Mouse (Mus musculus) T-cell, adult 2 months (primary cell): ENCODE measurements around the gene Sh3d21.
"Not testable (repeated sequence)": the region's sequence is repeated elsewhere in the genome, so short reads cannot be mapped to it uniquely, and the experiment has no call there.

Source experiments
- DNase-seq: peaks from one replicate; pipeline ENCODE4 v3.0.0; 2022; ENCODE audit warnings: low spot score

The Sh3d21 gene

DNA sequence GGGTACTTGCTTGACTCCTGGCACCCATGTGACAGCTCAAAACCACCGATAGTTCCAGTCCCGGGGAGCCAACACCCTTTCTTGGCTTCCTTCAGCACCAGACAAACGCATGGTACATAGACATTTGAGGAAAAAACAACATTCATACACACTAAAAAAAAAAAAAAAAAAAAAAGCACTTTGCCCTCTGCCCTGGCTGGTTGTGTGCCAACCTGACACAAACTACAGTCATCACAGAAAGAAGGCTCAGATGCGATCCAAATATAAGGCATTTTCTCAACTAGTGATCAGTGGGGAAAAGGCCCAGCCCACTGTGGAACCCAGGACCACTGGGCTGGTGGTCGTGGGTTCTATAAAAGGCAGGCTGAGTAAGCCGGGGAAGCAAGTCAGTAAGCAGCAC, 5.6 kb upstream of the Sh3d21 start:
- DNase-seq = no peak

DNA sequence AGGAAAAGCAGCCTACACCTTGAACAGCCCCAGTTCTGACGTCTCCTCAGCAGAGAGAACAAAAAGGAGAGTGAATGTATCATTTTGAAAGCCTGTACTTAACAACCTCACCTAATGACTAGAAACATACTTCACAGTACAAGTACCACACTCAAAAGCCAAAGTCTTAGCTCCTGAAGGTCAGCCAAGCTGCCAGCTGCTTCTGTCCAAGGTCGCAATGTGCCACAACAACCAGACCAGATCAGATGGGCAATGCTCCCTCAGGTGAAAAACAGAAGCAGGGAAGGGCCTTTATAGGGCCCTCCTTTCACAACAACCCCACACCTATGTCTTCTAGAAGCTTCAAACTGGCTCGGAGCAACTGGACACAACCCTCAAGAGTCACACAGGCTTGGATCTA, 2.8 kb upstream of the Sh3d21 start:
- no peak for DNase-seq

DNA sequence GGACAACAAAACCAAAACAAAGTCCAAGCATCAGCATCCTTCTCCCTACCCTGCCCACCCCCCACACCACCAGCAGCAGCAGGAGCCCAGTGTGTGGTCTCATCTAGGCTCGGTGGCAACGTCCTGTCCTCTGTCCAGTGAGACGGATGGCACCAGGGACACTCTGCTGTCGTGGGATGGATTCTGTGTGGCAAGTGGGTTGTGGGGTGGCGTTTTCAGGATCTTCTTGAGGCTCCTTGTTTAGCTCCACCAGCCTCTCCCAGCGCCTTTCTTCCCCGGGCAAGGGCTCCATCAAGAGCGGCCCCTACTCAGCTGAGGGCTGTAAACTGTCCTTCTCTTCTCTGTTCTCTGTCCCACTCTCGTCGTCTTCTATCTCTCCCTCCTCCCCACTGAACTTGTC, 1.8 kb upstream of the Sh3d21 start:
- DNase-seq = not testable (repeated sequence)

DNA sequence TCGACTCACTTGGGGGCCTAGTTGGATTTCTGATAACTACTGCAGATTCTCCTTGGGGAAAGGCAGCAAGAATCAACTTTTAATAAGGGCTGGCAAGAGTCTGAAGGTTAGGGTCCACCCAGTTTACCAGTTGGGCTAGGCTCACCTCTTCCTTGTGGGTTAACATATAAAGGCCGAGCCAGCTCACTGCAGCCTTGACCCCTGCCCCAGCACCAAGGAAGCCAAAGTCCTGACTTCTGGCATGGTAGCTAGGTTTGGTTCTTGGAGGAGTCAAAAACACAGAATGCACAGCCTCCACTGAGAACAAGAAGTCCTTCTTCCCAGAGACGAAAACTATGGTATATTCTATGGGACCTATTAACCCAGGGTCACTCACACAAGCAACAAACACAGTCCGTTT, 394 bp upstream of the Sh3d21 start:
- no peak for DNase-seq

DNA sequence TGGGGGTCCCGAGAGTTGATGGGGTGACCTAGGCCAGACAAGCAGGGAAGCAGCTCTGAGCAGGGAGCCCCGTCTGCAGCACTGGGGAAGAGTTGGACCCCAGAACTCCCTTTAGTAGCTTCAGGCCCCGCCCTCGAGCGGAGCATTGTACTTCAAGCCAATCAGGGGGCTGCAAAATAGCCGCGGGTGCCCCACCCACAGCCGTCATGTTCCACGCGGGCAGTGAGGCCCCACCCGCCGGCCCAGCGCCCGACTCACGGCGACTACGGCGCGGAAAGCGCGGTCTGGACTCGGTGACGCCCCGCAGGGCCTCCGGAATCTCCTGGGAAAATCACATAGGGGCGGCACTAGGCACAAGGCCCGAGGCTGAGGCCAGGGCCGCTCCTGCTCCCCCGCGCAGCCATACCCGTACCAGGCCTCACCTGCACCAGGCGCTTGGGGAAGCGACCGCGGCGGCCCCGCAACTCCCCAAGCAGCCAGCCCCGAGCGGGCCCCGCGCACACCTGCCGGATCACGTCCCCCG, 686 bp downstream of the Sh3d21 start:
- DNase-seq = peak; percentile 84

DNA sequence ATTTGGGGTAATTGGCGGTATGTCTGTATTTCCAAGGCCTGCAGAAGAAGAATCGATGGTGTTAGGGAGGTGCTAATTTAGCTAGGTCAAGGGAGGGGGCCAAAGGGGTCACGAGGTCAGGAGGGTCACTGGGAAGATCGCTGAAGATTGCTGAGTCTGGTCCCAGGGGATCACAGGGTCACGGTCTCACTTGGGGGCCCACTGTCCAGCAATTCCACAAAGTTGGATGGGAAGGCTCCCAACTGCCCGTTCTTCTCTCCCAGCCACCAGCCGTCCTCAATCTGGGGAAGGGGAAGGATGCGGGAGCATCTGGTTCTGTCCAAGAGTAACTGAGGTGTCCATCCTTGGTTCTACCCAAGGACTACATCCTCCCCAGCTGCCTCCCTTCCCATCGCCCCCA, 1.3 kb downstream of the Sh3d21 start:
- no peak for DNase-seq

DNA sequence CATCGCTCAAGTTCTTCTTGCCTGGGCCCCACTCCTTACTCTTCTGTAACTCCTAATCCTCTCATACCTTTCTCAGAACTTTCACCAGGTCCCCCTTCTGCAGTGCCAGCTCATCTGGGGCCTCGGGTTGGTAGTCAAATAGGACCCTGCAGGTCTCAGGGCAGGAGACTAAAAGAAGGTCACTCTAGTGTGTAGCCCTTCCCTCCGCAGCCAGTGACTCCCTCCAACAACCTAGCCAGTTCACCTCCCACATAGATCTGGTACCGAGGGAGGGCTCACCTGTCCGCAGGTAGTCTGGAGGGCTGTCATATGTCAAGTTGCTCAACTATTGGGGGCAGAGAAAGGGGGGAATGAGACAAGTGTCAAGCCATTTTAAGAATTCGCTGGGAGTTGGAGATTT, 1.8 kb downstream of the Sh3d21 start:
- DNase-seq = no peak

DNA sequence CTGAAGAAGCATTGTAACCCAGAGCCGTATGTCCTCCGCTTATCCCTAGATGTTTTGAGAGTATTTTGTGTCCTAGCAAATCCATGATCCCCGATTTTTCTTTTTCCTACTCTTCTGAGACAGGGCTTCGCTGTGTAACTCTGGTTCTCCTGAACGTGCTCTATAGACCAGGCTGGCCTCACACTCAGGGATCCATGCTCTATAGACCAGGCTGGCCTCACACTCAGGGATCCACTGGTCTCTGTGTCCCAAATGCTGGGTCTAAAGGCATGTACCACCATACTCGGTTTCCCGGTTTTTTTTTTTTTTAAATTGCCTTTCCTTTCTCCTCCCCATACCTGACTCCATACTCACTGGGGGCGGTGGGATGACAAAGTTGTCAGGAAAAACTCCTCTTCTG, 2.3 kb downstream of the Sh3d21 start:
- DNase-seq = no peak

DNA sequence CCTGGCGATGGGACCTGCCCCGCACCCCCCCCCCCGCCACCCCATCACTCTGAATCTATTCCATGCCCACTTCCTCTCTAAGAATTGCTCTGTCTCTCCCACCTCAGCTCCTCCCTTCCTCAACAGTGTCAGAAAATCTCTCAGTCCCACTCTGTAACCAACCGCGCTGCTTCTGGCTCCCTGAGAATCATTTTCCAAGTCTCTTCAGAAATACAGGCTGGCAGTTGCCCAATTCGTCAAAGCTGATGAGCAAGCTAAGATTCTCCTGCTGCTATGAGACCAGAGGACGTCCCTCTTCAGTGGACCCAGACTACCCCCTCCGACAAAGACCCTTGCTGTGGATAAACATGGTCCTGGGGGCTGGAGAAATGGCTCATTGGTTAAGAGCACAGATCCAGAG, 3.8 kb downstream of the Sh3d21 start:
- DNase-seq = no peak

DNA sequence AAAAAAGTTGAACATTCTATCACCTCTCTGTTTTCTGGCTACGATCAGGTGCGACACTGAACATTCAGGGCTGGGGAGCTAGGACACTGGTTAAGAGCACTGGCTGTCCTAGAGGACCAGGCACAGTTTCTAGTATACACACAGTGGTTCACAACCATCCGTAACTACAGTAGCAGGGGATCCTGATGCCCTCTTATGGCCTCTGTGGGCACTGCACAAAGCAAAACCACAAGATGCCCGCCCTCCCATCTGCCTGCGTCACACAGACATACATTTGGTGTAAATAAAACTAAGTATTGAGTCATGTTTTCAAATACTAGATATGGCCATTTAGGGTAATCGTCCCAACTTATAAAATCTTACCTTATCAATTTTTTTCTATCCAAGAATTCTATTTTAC, 5.7 kb downstream of the Sh3d21 start:
- DNase-seq = peak; percentile 57

DNA sequence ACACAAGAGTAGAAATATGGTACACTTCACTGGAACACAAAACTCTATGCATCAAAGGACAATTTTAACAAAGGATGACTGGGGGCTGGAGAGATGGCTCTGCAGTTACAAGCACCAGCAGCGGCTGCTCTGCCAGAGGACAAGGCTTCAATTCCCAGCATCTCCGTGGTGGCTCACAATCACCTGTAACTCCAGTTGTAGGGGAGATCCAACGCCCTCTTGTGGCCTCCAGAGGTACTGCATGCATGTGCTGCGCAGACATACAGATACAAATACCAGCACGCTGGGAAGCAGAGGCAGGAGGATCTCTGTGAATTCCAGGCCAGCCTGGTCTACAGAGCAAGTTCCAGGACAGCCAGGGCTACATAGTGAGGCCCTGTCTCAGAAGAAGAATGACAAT, 6.7 kb downstream of the Sh3d21 start:
- DNase-seq = peak; percentile 49

DNA sequence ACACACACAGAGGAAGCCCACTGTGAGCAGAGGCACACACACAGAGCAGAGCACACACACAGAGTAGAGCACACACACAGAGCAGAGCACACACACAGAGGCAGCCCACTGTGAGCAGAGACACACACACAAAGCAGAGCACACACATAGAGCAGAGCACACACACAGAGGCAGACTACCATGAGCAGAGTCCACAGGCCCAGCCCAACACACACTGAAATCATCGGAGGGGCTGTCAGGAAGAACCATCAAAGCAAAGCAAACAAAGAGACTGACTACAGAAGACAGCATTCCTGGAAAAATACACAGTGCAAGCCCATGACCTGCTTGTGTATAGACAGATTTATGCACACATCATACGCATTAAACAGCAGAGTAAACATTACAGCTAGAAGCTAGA, 7.4 kb downstream of the Sh3d21 start:
- no peak for DNase-seq

DNA sequence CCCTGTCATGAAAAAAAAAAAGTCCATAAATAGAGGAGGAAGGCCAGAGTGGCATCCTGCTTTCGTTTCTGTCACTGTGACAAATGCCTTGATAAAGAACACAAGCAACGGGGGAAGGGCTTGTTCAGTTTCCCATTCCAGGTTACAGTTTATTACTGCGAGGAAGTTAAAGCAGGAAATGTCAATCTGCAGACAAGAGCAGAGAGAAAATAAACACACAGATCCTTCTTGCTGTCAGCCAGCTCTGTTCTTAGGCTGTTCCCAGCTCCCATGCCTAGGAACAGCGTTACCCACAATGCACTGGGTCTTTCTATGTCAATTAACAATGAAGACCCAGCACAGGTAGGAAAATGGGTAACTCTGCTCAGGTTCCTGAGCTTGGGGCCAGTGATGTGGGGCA, 8.1 kb downstream of the Sh3d21 start:
- DNase-seq = no peak

DNA sequence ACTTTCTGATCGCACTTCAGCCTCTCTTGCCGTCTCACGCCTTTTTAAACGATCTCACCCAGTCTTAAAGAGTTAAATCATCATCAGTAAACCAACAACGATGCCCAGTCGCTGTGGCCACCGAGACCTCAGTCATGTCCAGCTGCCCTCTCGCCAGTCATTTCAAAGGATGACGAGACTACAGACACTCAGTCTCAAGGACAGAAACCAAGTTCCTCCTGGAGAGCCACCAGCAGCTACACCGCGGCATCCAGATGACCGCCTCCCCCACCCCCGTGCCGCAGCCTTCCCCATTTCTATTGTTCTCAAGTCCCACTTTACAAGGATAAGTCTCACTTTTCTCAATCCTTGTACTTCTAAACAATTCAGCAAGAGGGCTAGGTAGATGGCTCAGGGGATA, 10.4 kb downstream of the Sh3d21 start:
- DNase-seq = no peak

DNA sequence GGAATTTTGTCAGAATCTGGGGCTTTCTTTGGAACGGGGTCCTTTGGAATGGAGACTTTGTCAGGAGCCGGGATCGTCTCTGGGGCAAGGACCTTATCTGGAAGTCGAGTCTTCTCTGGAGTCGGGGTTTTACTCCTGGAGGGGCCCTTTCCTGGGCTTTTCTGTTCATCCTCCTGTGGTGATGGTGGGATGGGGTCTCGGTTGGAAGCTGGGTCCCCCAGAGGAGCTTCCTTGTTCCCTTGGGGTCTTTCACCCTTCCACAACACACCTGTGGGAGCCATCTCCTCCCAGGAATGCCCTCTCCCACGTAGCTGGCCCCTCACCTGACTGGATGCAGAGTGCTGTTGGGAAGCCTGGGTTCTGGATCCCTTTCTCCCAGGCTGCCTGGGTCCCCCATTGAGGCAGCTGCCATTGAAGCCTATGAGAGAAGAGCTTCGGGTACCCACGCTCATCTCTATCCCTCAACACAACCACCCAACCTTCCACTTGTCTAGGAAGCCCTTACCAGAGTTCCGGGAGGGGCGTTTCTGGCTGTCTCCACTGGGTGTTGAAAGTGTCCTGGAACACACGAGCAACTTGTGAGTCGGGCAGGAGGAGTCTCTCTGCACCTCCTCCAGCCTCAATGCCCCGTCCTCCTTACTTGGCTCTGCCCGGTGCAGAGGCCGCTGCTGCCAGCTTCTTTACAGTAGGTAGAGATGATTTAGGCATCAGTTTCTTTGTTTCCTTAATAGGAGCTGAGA, 11.4 kb downstream of the Sh3d21 start:
- DNase-seq = no peak

DNA sequence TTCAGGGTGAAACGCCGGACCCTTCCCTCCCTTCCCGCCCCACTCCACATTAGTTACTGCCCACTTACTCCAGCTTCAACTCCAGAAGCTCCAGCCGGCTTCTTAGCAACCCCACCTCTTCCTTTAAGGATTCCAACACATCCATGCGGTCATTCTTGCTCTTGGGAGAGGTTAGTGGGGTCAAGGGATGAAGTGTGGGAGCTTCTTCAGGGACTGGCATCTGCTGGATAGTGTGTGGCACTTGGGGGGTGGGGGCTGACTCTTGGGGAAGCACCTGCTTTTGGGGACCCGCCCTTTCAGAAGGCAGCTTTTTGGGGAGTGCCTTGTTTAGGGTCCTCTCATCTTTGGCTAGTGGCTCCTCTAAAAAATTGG, 12.4 kb downstream of the Sh3d21 start:
- no peak for DNase-seq

DNA sequence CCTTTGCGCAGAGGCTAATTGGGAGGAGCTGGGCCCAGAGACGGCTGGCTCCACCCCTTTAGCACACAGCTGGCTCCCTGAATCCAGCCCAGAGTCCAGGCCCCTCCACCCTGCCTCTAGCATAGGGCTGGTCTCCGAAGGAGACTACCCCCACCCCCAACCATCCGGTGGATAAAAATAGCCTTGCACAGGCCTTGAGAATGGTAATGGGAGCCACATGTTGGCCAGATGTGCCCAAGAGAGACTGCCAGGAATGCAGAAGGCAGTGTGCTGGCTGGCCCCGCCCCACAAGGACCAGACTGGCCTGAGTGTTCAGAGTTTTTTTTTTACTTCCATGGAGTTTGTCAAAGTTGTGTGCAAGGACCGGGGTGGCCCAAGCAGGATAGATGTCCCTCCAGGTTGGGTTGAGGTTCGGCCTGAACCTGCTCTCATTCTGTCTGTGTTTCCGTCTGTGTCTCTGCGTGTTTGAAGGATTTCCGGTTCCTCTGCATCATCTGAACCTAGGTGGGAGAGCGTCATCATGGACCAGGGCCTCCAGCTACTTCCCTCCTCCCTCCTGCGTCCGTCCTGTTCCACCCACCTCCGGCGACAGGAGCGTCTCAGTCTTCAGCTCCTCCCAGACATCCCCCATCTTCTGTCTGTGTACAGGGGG, 12.9 kb downstream of the Sh3d21 start:
- DNase-seq = peak; percentile 20

DNA sequence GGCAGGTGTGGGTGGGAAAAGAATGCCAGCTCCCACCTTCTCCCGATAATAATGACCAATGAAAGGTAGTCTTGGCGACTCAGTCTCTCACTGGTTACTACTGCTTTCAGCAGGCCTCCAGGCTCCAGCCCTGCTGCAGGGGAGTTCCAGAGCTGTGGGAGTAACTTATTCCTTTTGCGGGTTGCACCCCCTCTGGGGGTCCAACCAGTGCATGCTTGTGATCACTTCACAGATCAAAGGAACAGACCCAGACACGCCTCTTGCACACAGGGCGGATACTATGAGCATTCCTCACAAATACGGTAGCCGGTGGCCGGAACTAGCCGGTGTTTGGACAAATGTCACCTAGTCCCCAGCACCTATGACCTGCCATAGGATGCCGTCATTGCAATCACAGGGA, 13.5 kb downstream of the Sh3d21 start:
- DNase-seq = no peak

DNA sequence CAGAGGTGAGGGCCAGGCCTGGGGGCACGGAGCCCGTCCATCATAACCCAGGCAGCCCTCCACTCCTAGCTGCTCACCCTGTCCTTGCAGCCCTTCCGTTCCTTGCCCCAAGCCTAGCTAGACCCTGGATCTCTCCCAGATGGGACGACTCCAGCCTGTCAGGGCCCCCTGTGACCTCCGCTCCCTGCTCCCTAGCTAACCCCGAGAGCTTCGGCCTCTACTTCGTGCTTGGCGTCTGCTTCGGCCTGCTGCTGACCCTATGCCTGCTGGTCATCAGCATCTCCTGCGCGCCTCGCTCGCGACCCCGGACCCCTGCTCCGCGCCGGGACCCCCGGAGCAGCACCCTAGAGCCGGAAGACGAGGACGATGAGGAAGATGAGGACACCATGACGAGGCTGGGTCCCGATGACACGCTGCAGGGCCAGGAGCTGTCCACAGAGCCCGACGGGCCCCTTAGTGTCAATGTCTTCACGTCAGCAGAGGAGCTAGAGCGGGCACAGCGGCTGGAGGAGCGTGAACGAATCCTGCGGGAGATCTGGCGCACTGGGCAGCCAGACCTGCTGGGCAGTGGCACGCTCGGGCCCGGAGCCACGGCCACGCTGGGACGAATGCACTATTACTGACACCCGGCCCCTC, 14.1 kb downstream of the Sh3d21 start:
- no peak for DNase-seq

DNA sequence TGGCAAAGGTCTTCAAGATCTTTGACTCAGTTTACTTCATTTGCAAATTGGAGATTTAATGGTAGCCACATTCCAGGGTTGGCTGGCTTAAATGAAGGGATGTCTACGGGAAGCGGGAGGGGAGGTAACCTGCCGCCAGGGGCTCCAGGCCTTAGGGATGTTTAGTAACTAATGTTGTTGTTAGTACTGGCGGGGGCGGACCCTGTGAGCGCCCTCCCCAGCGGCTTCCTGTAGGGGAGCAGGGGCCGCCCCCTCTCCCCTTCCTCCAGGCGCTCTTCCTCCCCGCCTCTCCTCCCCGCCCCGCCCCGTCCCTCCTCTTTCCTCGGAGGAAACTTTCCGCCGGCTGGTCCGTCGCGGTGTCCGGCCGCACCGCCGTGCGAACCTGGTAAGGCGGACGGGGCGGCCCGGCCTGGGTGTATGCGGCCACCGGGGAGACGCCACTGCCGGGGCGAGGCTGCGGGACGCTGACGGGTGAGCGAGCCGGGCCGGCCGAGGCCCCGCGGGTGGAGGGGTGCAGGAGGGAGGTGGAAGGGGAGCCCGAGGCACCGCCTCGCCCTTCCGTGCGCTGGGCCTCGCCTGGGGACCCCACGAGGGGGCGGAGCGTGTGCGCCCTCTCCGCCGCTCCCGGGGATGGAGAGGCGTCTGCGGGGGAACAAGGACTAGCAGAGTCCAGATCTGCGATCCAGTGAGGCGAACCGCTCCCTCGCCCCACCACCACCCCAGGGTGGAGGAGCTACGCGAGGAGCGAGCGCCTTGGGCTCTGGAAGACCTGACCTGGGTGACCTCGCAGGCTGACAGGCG, 14.9 kb downstream of the Sh3d21 start:
- peak; percentile 69 for DNase-seq

DNA sequence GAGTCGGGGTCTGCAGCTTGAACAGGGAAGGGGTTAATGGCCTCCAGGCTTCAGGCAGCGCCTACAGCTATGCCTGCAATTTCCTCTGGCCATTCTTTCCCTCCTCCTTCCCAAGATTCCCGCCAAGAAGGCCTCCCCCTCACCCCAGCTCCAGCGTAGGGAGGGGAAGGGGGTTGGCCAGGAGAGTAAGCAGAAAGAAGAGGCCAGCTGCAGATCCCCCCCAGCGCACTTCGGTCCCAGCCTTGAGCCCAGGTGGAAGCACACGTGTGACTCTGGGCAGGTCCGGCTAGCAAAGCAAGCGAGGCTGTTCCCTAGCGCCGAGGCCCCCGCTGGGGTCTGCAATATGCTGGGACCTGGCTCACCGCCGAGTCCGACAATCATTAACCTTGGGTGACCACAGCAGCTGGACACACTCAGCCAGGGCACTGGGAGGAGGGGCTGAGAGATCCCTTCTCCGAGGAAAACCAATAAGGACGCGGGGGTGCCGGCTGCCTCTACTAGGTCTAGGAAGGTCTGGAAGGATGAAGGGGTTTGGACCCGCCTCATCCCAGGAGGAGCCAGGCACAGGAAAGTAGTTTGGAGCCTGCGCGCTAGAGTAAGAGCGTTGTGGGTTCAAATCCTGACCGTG, 15.6 kb downstream of the Sh3d21 start, which contains the start of gene Eva1b:
TSS of gene Eva1b (plus strand) at position 212 of the 628 bp plus-strand sequence.
- DNase-seq = no peak

DNA sequence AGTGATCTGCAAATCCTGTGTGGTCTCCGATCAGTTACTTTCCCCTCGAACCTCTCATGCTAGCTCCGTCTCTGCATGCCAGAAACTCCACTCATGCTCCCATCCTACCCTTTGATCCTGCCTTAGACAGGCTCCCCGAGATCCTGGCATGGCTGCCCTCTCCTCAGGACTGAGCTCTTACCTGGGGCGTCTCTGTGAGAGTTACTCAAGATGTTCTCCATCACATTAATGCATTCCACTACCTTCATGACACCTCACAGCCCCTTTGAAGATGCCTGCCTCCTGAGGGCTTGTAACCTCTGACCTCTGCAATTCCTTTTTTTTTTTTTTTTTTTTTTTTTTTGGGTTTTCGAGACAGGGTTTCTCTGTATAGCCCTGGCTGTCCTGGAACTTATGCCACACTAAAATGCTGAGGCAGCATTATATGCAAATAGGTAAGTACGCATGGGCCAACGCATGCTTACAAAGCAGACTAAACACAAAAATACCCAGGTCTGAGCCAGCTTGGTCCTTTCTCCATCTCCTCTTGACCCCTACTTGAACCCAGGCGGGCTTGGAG, 16.2 kb downstream of the Sh3d21 start:
- no peak for DNase-seq
